Comparison of ENCODE assay signal across 19 mouse cellular contexts in genomic region chr3:83556788-83557515, GRCm38 (mm10).
"Had no signal": no experiment of that assay in that cellular context is flagged by ENCODE, and none has a peak within 500 bp of the region (broad histone marks: within the 10 kb centered on the region; RNA-seq: fewer than 3 reads in every experiment).

No protein-coding gene starts in this region.

- H3K4me1 ChIP-seq: intestine, embryonic 15.5 days; stomach, embryonic 15.5 days had no signal

- H3K4me2 ChIP-seq: intestine, embryonic 15.5 days; kidney, embryonic 15.5 days; limb, embryonic 12.5 days; limb, embryonic 15.5 days; liver, embryonic 11.5 days; lung, embryonic 14.5 days; stomach, embryonic 15.5 days had no signal

- H3K27me3 ChIP-seq: intestine, embryonic 15.5 days; kidney, embryonic 15.5 days; limb, embryonic 12.5 days; limb, embryonic 15.5 days; stomach, embryonic 15.5 days had no signal

- DNase-seq: kidney, adult 11 months; kidney, adult 8-10 months; kidney, postnatal 10 days; kidney, postnatal 36 days; left cerebral cortex, postnatal 4 days; liver, postnatal 0 days; lung, embryonic 14.5 days; right cerebral cortex, postnatal 25 days; spleen, adult 18-20 months; thymus, postnatal 25 days had no signal

- H3K9me3 ChIP-seq: intestine, embryonic 15.5 days; kidney, embryonic 15.5 days; limb, embryonic 12.5 days; limb, embryonic 15.5 days; stomach, embryonic 15.5 days had no signal

- H3K4me3 ChIP-seq: intestine, embryonic 15.5 days; kidney, embryonic 15.5 days; limb, embryonic 12.5 days; limb, embryonic 15.5 days; stomach, embryonic 15.5 days had no signal

- H3K36me3 ChIP-seq: intestine, embryonic 15.5 days; kidney, embryonic 15.5 days; limb, embryonic 12.5 days; limb, embryonic 15.5 days; stomach, embryonic 15.5 days had no signal

- ATAC-seq: intestine, embryonic 15.5 days; liver, postnatal 0 days; lung, postnatal 0 days had no signal

- H3K9ac ChIP-seq: intestine, embryonic 15.5 days; kidney, embryonic 15.5 days; limb, embryonic 12.5 days; limb, embryonic 15.5 days; liver, embryonic 14.5 days; liver, postnatal 0 days; lung, embryonic 14.5 days; stomach, embryonic 15.5 days had no signal

- H3K27ac ChIP-seq: intestine, embryonic 15.5 days; kidney, embryonic 15.5 days; limb, embryonic 12.5 days; limb, embryonic 15.5 days; liver, embryonic 14.5 days; macrophage; stomach, embryonic 15.5 days had no signal
